ENCODE assay signal across 8 mouse cellular contexts in genomic region chr17:9905501-9906462, GRCm38 (mm10).
A peak's percentile ranks its signal among the peaks of the same experiment; 100 is the strongest.
DNase-seq lines count a peak whose midpoint lies in the region; ATAC-seq and TF ChIP-seq lines count a peak whose summit lies in the region.

No protein-coding gene starts in this region.

- WGBS in kidney, embryonic 15.5 days, result 7% methylated on average over 12 of the region's 12 CpGs
- WGBS in kidney, adult 2 months, result 21% methylated on average over 12 of the region's 12 CpGs
- WGBS in embryonic facial prominence, embryonic 10.5 days, result 4% methylated on average over 12 of the region's 12 CpGs
- WGBS in midbrain, embryonic 16.5 days, result 0% methylated on average over 12 of the region's 12 CpGs

- H3K9me3 ChIP-seq in kidney, embryonic 15.5 days (replicated peaks), result no peaks in the 10 kb centered on the region
- H3K9me3 ChIP-seq in embryonic facial prominence, embryonic 10.5 days, result no peaks in the 10 kb centered on the region
- H3K9me3 ChIP-seq in midbrain, embryonic 16.5 days (replicated peaks; ENCODE audit: control insufficient read depth, low read length, poor library complexity, severe bottlenecking), result no peaks in the 10 kb centered on the region

- no peak for DNase-seq in kidney, adult 2 months
- peak; percentile 82 for DNase-seq in embryonic facial prominence, embryonic 10.5 days (ENCODE audit: low spot score)
- DNase-seq in heart, postnatal 14 days, result peak; percentile 31 to 38
- peak; percentile 55 to 77 for DNase-seq in left cerebral cortex, adult 18-20 months (ENCODE audit: low spot score in 2 of 2)
- DNase-seq in urinary bladder, postnatal 36 days (ENCODE audit: low spot score in 2 of 2), result no peak
- no peak for DNase-seq in adrenal gland, postnatal 25 days

- peak overlapping the region; percentile 56 for H3K27ac ChIP-seq in kidney, embryonic 15.5 days
- no peak overlapping the region for H3K27ac ChIP-seq in kidney, adult 2 months (ENCODE audit: insufficient read depth, low read depth, low read length)
- peak overlapping the region; percentile 74 for H3K27ac ChIP-seq in embryonic facial prominence, embryonic 10.5 days (replicated peaks)
- peak overlapping the region; percentile 89 for H3K27ac ChIP-seq in midbrain, embryonic 16.5 days (ENCODE audit: low read length)

- peak overlapping the region; percentile 32 for H3K4me3 ChIP-seq in kidney, embryonic 15.5 days (replicated peaks)
- no peak overlapping the region for H3K4me3 ChIP-seq in kidney, adult 2 months (ENCODE audit: insufficient read depth, low read depth, low read length)
- peak overlapping the region; percentile 47 for H3K4me3 ChIP-seq in embryonic facial prominence, embryonic 10.5 days
- peak overlapping the region; percentile 9; the same call in 1 of the 2 replicates for H3K4me3 ChIP-seq in midbrain, embryonic 16.5 days (ENCODE audit: low read depth, low read length)

- H3K9ac ChIP-seq in kidney, embryonic 15.5 days, result no peak overlapping the region
- H3K9ac ChIP-seq in midbrain, embryonic 16.5 days (ENCODE audit: low read depth, low read length), result no peak overlapping the region; the same call in 1 of the 2 replicates

- H3K36me3 ChIP-seq in kidney, embryonic 15.5 days, result no peaks in the 10 kb centered on the region
- H3K36me3 ChIP-seq in kidney, adult 2 months (ENCODE audit: control insufficient read depth, insufficient read depth, low read length), result no peaks in the 10 kb centered on the region
- H3K36me3 ChIP-seq in embryonic facial prominence, embryonic 10.5 days (replicated peaks), result no peaks in the 10 kb centered on the region
- no peaks in the 10 kb centered on the region for H3K36me3 ChIP-seq in midbrain, embryonic 16.5 days (ENCODE audit: control insufficient read depth, insufficient read depth, low read length)

- peak overlapping the region; percentile 57 for H3K4me2 ChIP-seq in kidney, embryonic 15.5 days
- H3K4me2 ChIP-seq in midbrain, embryonic 16.5 days (ENCODE audit: low read length), result peak overlapping the region; percentile 49

- ATAC-seq in kidney, embryonic 15.5 days (replicated peaks; ENCODE audit: low FRiP score), result peak; percentile 89
- peak; percentile 90 for ATAC-seq in midbrain, embryonic 16.5 days

- TF ChIP-seq POLR2A in kidney, adult 2 months (IDR thresholded peaks at IDR 0.05; ENCODE audit: low read depth, low read length), result no peak

- no peak for TF ChIP-seq CTCF in kidney, adult 2 months (conservative IDR thresholded peaks at IDR 0.05; ENCODE audit: insufficient read depth, insufficient read length, low read depth, low read length)

- intact Hi-C loops in heart, postnatal 14 days (cut with DNase I), result no loop called here

- peaks cover 31% of the 10 kb centered on the region for H3K4me1 ChIP-seq in kidney, embryonic 15.5 days
- no peaks in the 10 kb centered on the region for H3K4me1 ChIP-seq in kidney, adult 2 months (ENCODE audit: control insufficient read depth, insufficient read depth, low read length)
- peaks cover 41% of the 10 kb centered on the region for H3K4me1 ChIP-seq in embryonic facial prominence, embryonic 10.5 days
- H3K4me1 ChIP-seq in midbrain, embryonic 16.5 days (ENCODE audit: control insufficient read depth, insufficient read depth, low read length), result peaks cover 25% of the 10 kb centered on the region

- H3K27me3 ChIP-seq in kidney, embryonic 15.5 days, result no peaks in the 10 kb centered on the region
- H3K27me3 ChIP-seq in kidney, adult 2 months (replicated peaks; ENCODE audit: control insufficient read depth, insufficient read depth, low read length), result no peaks in the 10 kb centered on the region
- H3K27me3 ChIP-seq in embryonic facial prominence, embryonic 10.5 days (replicated peaks; ENCODE audit: low read depth, poor library complexity, severe bottlenecking), result 0 out of 2 replicates have a peak, but pooled peaks cover 4% of the 10 kb centered on the region
- H3K27me3 ChIP-seq in midbrain, embryonic 16.5 days (ENCODE audit: control insufficient read depth, insufficient read depth, low read depth, low read length), result no peaks in the 10 kb centered on the region

Comparison
In these comparisons a context has a peak if more than half of its experiments do, and no peak if none do; other contexts are left out.
1. DNase-seq: peak in embryonic facial prominence, embryonic 10.5 days (single experiment), heart, postnatal 14 days (2 of 2) and left cerebral cortex, adult 18-20 months (2 of 2); none in kidney, adult 2 months (single experiment), urinary bladder, postnatal 36 days (0 of 2) and adrenal gland, postnatal 25 days (single experiment).